Mouse (Mus musculus): ENCODE measurements around the gene Akap6. TPM values are rescaled to one million over a fixed set of nuclear protein-coding genes. Genes with fewer than 3 reads are reported as not detected.

Gene Akap6
- polyA plus RNA-seq, 2 experiments, result under 0.01 to 0.01 TPM

- H3K4me3 ChIP-seq (ENCODE audit: insufficient read depth in 1 of 2, low read depth in 2 of 2, low read length in 2 of 2), result no peak overlapping the region
- ATAC-seq (ENCODE audit: insufficient read depth) (no peak), DNase-seq (ENCODE audit: low read depth in 3 of 3, low spot score in 3 of 3) (no peak)
- no peaks in the 10 kb centered on the region for H3K36me3 ChIP-seq (replicated peaks; ENCODE audit: control insufficient read depth, insufficient read depth, low read depth)
- H3K9me3 ChIP-seq (ENCODE audit: control insufficient read depth, low read length), result no peaks in the 10 kb centered on the region
- H3K27ac ChIP-seq, result no peak overlapping the region
- no peak overlapping the region for H3K9ac ChIP-seq (replicated peaks)
- no peaks in the 10 kb centered on the region for H3K27me3 ChIP-seq (ENCODE audit: control insufficient read depth, insufficient read depth, low read length)
- no peak overlapping the region for H3K4me2 ChIP-seq (ENCODE audit: low read depth)
- WGBS (ENCODE audit: insufficient replicate concordance), result 55% methylated on average over 5 of the region's 5 CpGs
- no peaks in the 10 kb centered on the region for H3K4me1 ChIP-seq (replicated peaks; ENCODE audit: control insufficient read depth in 2 of 2, insufficient read depth in 2 of 2, low read length in 1 of 2)
- TF ChIP-seq EP300 (IDR thresholded peaks at IDR 0.05; ENCODE audit: low read depth) (no peak), CTCF (IDR thresholded peaks at IDR 0.05; ENCODE audit: low read depth) (no peak)
Measured at GRCm38 (mm10) chr12:53193664-53194063, 494.5 kb downstream of the Akap6 start.

Other genes with a start within 250 kb of the Akap6 start
- gene Arhgap5, start 195.4 kb upstream of the Akap6 start, polyA plus RNA-seq (2012; rRNA removed), result 2.6 and 3.5 TPM in 2 replicates
- 7.8 and 9.4 TPM in 2 replicates for gene Arhgap5, start 195.4 kb upstream of the Akap6 start, polyA plus RNA-seq (2014; fragmentation: Nextera tagmentation; extraction: Ambion mirVana)